Mouse (Mus musculus) frontal cortex, adult (tissue): Measurements from ENCODE around the gene Togaram1.
A peak's percentile ranks its signal among the peaks of the same experiment; 100 is the strongest.

ENCODE experiments used
- ATAC-seq: cut with Nextera tagmentation; 2 replicates; pipeline ENCODE4 v1.9.2; 2017; ENCODE audit warnings: mild to moderate bottlenecking, moderate library complexity, mixed read lengths; ENCODE audit not compliant: low TSS enrichment

Togaram1 gene

GRCm38 (mm10) chr12:65048799-65049198 is 83.2 kb downstream of the Togaram1 start:
- ATAC-seq, result no peak

GRCm38 (mm10) chr12:65058203-65058602 is 92.6 kb downstream of the Togaram1 start:
- no peak for ATAC-seq

- ATAC-seq, result no peak
These were observed 95.5 kb downstream of the Togaram1 start for GRCm38 (mm10) chr12:65061082-65061481.

GRCm38 (mm10) chr12:65065241-65065640 is 99.6 kb downstream of the Togaram1 start:
- no peak for ATAC-seq

- peak; percentile 51 for ATAC-seq
These were observed 100.6 kb downstream of the Togaram1 start for GRCm38 (mm10) chr12:65066234-65066633.

- no peak for ATAC-seq
These were observed 102.8 kb downstream of the Togaram1 start for GRCm38 (mm10) chr12:65068409-65068808.
